Mouse (Mus musculus) liver, postnatal 0 days (tissue): ENCODE measurements around the gene Gabpb2. TPM values are rescaled to one million over a fixed set of nuclear protein-coding genes. Genes with fewer than 3 reads are reported as not detected.

Experiments
- ATAC-seq: fragments of 200-750 bp; cut with Nextera tagmentation; 2 replicates; pipeline ENCODE4 v1.8.0; 2017; ENCODE audit warnings: mild to moderate bottlenecking, moderate library complexity
- DNase-seq: peaks from one replicate; pipeline ENCODE4 v3.0.0-alpha.2; 2016
- H3K27ac ChIP-seq: fragments of 300-500 bp; sonication (generic); 2 replicates; pipeline ENCODE4 v1.5.1; 2014; ENCODE audit warnings: antibody characterized with exemption, moderate library complexity, mild to moderate bottlenecking, low read depth
- H3K27me3 ChIP-seq: fragments of 300-500 bp; sonication (generic); 2 replicates; pipeline ENCODE4 v1.6.1; 2014; ENCODE audit warnings: low read length, control low read depth, mixed read lengths; ENCODE audit not compliant: insufficient read depth
- H3K36me3 ChIP-seq: fragments of 300-500 bp; sonication (generic); replicated peaks from 2 replicates; pipeline ENCODE4 v1.6.1; 2014; ENCODE audit warnings: mild to moderate bottlenecking, control low read depth, low read length, moderate library complexity, mixed read lengths; ENCODE audit not compliant: insufficient read depth
- H3K4me1 ChIP-seq: fragments of 300-500 bp; sonication (generic); 2 replicates; pipeline ENCODE4 v1.6.1; 2014; ENCODE audit warnings: antibody characterized with exemption, mild to moderate bottlenecking, control low read depth; ENCODE audit not compliant: insufficient read depth
- H3K4me2 ChIP-seq: fragments of 300-500 bp; sonication (generic); 2 replicates; pipeline ENCODE4 v1.6.1; 2014; ENCODE audit warnings: low read depth, mild to moderate bottlenecking, low read length, moderate library complexity, mixed read lengths
- H3K4me3 ChIP-seq: fragments of 300-500 bp; sonication (generic); 2 replicates; pipeline ENCODE4 v1.5.1; 2014; ENCODE audit warnings: low read depth, low read length
- H3K9ac ChIP-seq: fragments of 300-500 bp; sonication (generic); replicated peaks from 2 replicates; pipeline ENCODE4 v1.6.1; 2014; ENCODE audit warnings: mild to moderate bottlenecking, moderate library complexity
- H3K9me3 ChIP-seq: fragments of 300-500 bp; sonication (generic); 2 replicates; pipeline ENCODE4 v1.6.1; 2016; ENCODE audit warnings: mild to moderate bottlenecking, control low read depth, low read length, mixed read lengths
- CTCF ChIP-seq: sonication (generic); IDR thresholded peaks from 2 replicates; pipeline ENCODE4 v1.5.1; 2016; ENCODE audit warnings: antibody characterized with exemption, low read depth
- EP300 ChIP-seq: IDR thresholded peaks from 2 replicates; pipeline ENCODE4 v1.6.1; 2016; ENCODE audit warnings: antibody characterized with exemption, low read depth, mild to moderate bottlenecking
- WGBS: fragments of 180-500 bp; shearing (Covaris S2); extraction: QIAGEN DNeasy Blood & Tissue Kit; methylation state at CpG from one replicate; pipeline ENCODE4 v1.1.7; 2014; ENCODE audit not compliant: insufficient replicate concordance; 5-methylcytosine and 5-hydroxymethylcytosine counted together
- polyA plus RNA-seq: library from polyadenylated mRNA; unstranded; fragments of >200 nt; fragmentation: Nextera tagmentation; extraction: Ambion mirVana; gene quantifications from 2 replicates; pipeline ENCODE4 v1.2.1, GENCODE M21; 2015

Gene Gabpb2
- polyA plus RNA-seq, 1 experiment from 2014 or later, result 3.9 TPM

- Histone ChIP-seq H3K4me3 (peak overlapping the region; percentile 15; the same call in 1 of the 2 replicates), H3K36me3 (no peaks in the 10 kb centered on the region), H3K4me1 (peaks cover 12% of the 10 kb centered on the region), H3K4me2 (peak overlapping the region; percentile 68), H3K9me3 (no peaks in the 10 kb centered on the region), H3K27ac (no peak overlapping the region), H3K27me3 (peaks cover 46% of the 10 kb centered on the region), H3K9ac (peak overlapping the region; percentile 31; the same call in 1 of the 2 replicates)
- WGBS, result 3% methylated on average over 16 of the region's 16 CpGs
- TF ChIP-seq CTCF (peak; percentile 92), EP300 (no peak)
- peak; percentile 89 for DNase-seq
- ATAC-seq, result peak; percentile 65
These were observed 43.6 kb downstream of the Gabpb2 start for GRCm38 (mm10) chr3:95174011-95174592.

GRCm38 (mm10) chr3:95173256-95173949 lies 44.3 kb downstream of the Gabpb2 start:
- DNase-seq, result peak; percentile 41
- Histone ChIP-seq H3K36me3 (no peaks in the 10 kb centered on the region), H3K4me1 (peaks cover 12% of the 10 kb centered on the region), H3K27me3 (peaks cover 46% of the 10 kb centered on the region), H3K4me2 (peak overlapping the region; percentile 68), H3K9ac (peak overlapping the region; percentile 31), H3K27ac (no peak overlapping the region), H3K4me3 (peak overlapping the region; percentile 45), H3K9me3 (no peaks in the 10 kb centered on the region)
- peak; percentile 9; the same call in 1 of the 2 replicates for ATAC-seq
- WGBS, result 7% methylated on average over 51 of the region's 58 CpGs
- no peak for TF ChIP-seq CTCF
- no peak for TF ChIP-seq EP300

GRCm38 (mm10) chr3:95172526-95173255 lies 45.0 kb downstream of the Gabpb2 start:
- no peaks in the 10 kb centered on the region for H3K9me3 ChIP-seq
- H3K4me3 ChIP-seq, result peak overlapping the region; percentile 45
- no peaks in the 10 kb centered on the region for H3K36me3 ChIP-seq
- peak overlapping the region; percentile 68 for H3K4me2 ChIP-seq
- TF ChIP-seq CTCF (no peak), EP300 (no peak)
- peaks cover 12% of the 10 kb centered on the region for H3K4me1 ChIP-seq
- WGBS, result 24% methylated on average over 64 of the region's 84 CpGs
- H3K27ac ChIP-seq, result no peak overlapping the region
- DNase-seq, result no peak
- peak; percentile 22; the same call in 1 of the 2 replicates for ATAC-seq
- H3K27me3 ChIP-seq, result peaks cover 46% of the 10 kb centered on the region
- peak overlapping the region; percentile 11; the same call in 1 of the 2 replicates for H3K9ac ChIP-seq

GRCm38 (mm10) chr3:95171105-95171504 lies 46.6 kb downstream of the Gabpb2 start:
- DNase-seq (no peak), ATAC-seq (peak; percentile 33; the same call in 1 of the 2 replicates)
- Histone ChIP-seq H3K4me3 (no peak overlapping the region), H3K27ac (no peak overlapping the region), H3K27me3 (peaks cover 46% of the 10 kb centered on the region), H3K4me1 (peaks cover 12% of the 10 kb centered on the region), H3K9ac (no peak overlapping the region), H3K9me3 (no peaks in the 10 kb centered on the region), H3K4me2 (no peak overlapping the region), H3K36me3 (no peaks in the 10 kb centered on the region)
- no peak for TF ChIP-seq EP300
- TF ChIP-seq CTCF, result no peak
- WGBS, result 67% methylated on average over 6 of the region's 6 CpGs

- Histone ChIP-seq H3K9ac (no peak overlapping the region), H3K27ac (no peak overlapping the region), H3K4me2 (no peak overlapping the region), H3K36me3 (no peaks in the 10 kb centered on the region), H3K9me3 (no peaks in the 10 kb centered on the region), H3K27me3 (peaks cover 46% of the 10 kb centered on the region), H3K4me1 (peaks cover 12% of the 10 kb centered on the region), H3K4me3 (no peak overlapping the region)
- no peak for TF ChIP-seq EP300
- TF ChIP-seq CTCF, result no peak
- WGBS, result 84% methylated on average over 10 of the region's 10 CpGs
- DNase-seq (no peak), ATAC-seq (no peak)
These were observed 47.7 kb downstream of the Gabpb2 start for GRCm38 (mm10) chr3:95169996-95170395.

- Histone ChIP-seq H3K4me2 (no peak overlapping the region), H3K4me3 (no peak overlapping the region), H3K36me3 (no peaks in the 10 kb centered on the region), H3K9me3 (no peaks in the 10 kb centered on the region), H3K27me3 (peaks cover 34% of the 10 kb centered on the region), H3K9ac (no peak overlapping the region), H3K27ac (no peak overlapping the region), H3K4me1 (peaks cover 2% of the 10 kb centered on the region; the same call in 1 of the 2 replicates)
- TF ChIP-seq CTCF (no peak), EP300 (no peak)
- no peak for DNase-seq
- 55% methylated on average over 5 of the region's 5 CpGs for WGBS
- no peak for ATAC-seq
These were observed 52.9 kb downstream of the Gabpb2 start for GRCm38 (mm10) chr3:95164840-95165239.
